Mouse (Mus musculus): ENCODE results near the gene Gm10521. TPM values are rescaled to one million over a fixed set of nuclear protein-coding genes. Genes with fewer than 3 reads are reported as not detected.

Gm10521 gene
- not detected in 2 replicates for polyA plus RNA-seq (2015; fragmentation: Nextera tagmentation; extraction: Ambion mirVana)

GRCm38 (mm10) chr1:171895364-171895763 is at the start of gene Gm10521:
Gene Gm10521, plus strand, starts transcription at chr1:171895664.

GRCm38 (mm10) chr1:171917305-171918039 is 22.0 kb downstream of the Gm10521 start, which contains the start of gene Slamf6:
Gene Slamf6, plus strand, starts transcription at chr1:171917515.

Other genes with a start within 250 kb of the Gm10521 start
- gene Slamf7, start 242.6 kb upstream of the Gm10521 start, polyA plus RNA-seq (2015; fragmentation: Nextera tagmentation; extraction: Ambion mirVana), result not detected in 2 replicates
- 1.4 and 1.6 TPM in 2 replicates for gene Cd48, start 213.7 kb upstream of the Gm10521 start, polyA plus RNA-seq (2015; fragmentation: Nextera tagmentation; extraction: Ambion mirVana)
- gene Slamf1, start 128.5 kb upstream of the Gm10521 start, polyA plus RNA-seq (2015; fragmentation: Nextera tagmentation; extraction: Ambion mirVana), result 0.14 TPM in 2 replicates
- gene Cd84, start 56.0 kb upstream of the Gm10521 start, polyA plus RNA-seq (2015; fragmentation: Nextera tagmentation; extraction: Ambion mirVana), result 2.2 and 3.2 TPM in 2 replicates
- 0.17 and 0.49 TPM in 2 replicates for gene Slamf6, start 21.9 kb downstream of the Gm10521 start, polyA plus RNA-seq (2015; fragmentation: Nextera tagmentation; extraction: Ambion mirVana)
- 33.8 and 37.6 TPM in 2 replicates for gene Vangl2, start 132.8 kb downstream of the Gm10521 start, polyA plus RNA-seq (2015; fragmentation: Nextera tagmentation; extraction: Ambion mirVana)
- 1.2 and 1.8 TPM in 2 replicates for gene Nhlh1, start 161.9 kb downstream of the Gm10521 start, polyA plus RNA-seq (2015; fragmentation: Nextera tagmentation; extraction: Ambion mirVana)
- 110 and 122 TPM in 2 replicates for gene Copa, start 186.9 kb downstream of the Gm10521 start, polyA plus RNA-seq (2015; fragmentation: Nextera tagmentation; extraction: Ambion mirVana)
- 86.3 and 89.9 TPM in 2 replicates for gene Ncstn, start 187.1 kb downstream of the Gm10521 start, polyA plus RNA-seq (2015; fragmentation: Nextera tagmentation; extraction: Ambion mirVana)
- gene Pex19, start 231.1 kb downstream of the Gm10521 start, polyA plus RNA-seq (2015; fragmentation: Nextera tagmentation; extraction: Ambion mirVana), result 135 and 145 TPM in 2 replicates